Mouse (Mus musculus): ENCODE measurements around the gene Ahdc1. TPM values are rescaled to one million over a fixed set of nuclear protein-coding genes. Genes with fewer than 3 reads are reported as not detected.

The Ahdc1 gene
- polyA plus RNA-seq, 1 experiment from 2014 or later = 11.6 TPM

DNA sequence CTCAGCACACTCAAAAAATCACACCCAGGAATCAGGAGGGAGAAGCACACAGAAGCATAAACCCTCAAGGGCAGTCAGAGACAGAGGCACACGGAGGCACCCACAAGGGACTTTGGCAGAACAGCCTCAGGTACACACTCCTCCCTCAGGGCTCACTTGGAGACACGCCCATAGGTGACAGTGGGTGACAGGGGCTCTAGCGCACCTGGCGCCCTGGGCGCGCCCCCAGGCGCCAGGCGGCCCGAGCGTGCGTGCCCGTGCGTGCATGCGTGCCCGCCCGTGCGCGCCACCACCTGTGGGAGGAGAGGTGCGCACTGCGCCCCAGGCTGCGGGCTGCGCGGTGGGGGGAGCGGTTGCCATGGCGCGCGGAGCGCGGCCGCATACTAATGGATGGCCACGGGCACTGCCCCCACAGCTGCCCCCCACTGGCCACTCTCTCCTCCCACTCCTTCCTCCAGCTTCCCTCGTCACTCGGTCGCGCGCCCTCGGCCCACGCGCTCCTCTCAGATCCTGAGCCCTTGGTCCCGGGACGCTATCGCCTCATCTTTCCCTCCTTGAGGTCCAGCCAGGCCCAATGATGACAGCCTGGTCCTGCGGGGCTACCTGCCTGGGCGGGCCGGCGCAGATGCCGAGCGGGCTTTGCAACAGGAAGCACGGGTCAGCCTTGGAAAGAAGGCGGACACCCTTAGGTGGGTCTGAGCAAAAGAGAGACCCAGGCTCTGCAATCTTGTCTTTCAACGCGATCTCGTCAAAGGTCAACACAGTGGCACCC, 74.1 kb downstream of the Ahdc1 start:
- Histone ChIP-seq H3K36me3 (peaks cover 4% of the 10 kb centered on the region), H3K4me1 (replicated peaks) (peaks cover 78% of the 10 kb centered on the region), H3K27me3 (replicated peaks) (no peaks in the 10 kb centered on the region), H3K27ac (ENCODE audit: poor library complexity, severe bottlenecking) (peak overlapping the region; percentile 98), H3K4me3 (peak overlapping the region; percentile 45), H3K9ac (peak overlapping the region; percentile 79), H3K9me3 (replicated peaks) (no peaks in the 10 kb centered on the region), H3K4me2 (peak overlapping the region; percentile 94)
- under 1% methylated on average over 52 of the region's 53 CpGs for WGBS
- ATAC-seq (ENCODE audit: insufficient number of reproducible peaks, low FRiP score) = peak; percentile 34

DNA sequence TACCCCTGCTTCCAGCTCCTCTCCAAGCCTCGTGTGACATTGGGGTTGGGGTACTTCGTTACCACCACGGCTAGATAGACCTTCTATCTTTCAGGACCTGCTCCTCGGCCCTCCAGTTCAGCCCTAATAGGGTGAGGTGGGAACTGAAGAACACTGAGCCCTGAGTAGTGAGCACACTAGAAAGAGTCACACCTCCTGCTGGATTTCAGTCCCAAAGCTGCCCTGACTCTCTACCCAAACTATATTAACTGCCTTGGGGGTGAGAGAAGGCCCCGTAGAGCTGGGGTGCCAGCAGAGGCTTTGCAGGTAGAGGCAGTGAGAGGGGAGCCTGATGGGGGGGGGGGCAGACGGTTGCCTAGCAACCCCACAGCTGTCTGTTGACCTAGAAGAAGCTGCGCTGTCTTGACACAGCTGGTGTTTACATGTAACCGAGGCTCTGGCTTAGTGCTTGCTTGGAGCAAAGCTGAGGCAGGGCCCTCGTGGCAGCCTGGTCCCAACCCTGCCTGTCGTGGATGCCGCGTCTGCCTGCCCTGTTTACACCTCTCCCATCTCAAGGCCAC, 74.8 kb downstream of the Ahdc1 start:
- no peaks in the 10 kb centered on the region for H3K27me3 ChIP-seq (replicated peaks)
- no peaks in the 10 kb centered on the region for H3K36me3 ChIP-seq
- H3K4me3 ChIP-seq = peak overlapping the region; percentile 45
- H3K4me1 ChIP-seq (replicated peaks) = peaks cover 80% of the 10 kb centered on the region
- 20% methylated on average over 12 of the region's 12 CpGs for WGBS
- H3K9ac ChIP-seq = peak overlapping the region; percentile 79
- peak overlapping the region; percentile 94 for H3K4me2 ChIP-seq
- peak overlapping the region; percentile 98 for H3K27ac ChIP-seq (ENCODE audit: poor library complexity, severe bottlenecking)
- no peak for ATAC-seq (ENCODE audit: insufficient number of reproducible peaks, low FRiP score)
- H3K9me3 ChIP-seq (replicated peaks) = no peaks in the 10 kb centered on the region

DNA sequence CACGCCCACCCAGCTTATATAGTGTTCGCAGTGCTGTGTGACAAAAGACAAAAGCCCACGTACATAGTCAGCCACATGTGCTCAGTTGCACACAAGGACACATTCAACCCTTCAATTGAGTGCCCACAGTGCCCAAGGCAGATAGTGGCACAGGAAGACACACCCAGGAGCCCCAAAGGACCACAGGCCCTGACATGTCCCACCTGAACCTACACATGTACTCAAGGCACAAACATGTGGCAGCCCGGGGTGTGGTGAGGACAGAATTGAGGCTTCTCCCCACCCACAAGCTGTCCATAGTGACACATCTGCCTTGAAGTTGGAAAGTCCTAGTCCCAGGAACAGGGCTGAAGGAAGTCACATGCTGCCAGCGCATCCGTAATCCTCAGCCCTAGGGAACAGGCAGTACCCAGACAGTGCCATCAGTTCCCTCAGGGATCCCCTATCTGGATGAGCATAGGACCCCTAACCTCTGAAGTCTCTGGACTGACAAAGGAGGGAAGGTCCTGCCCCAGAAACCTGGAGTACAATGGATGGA, 76.2 kb downstream of the Ahdc1 start:
- peak overlapping the region; percentile 60 for H3K9ac ChIP-seq
- WGBS = 79% methylated on average over 6 of the region's 6 CpGs
- peak overlapping the region; percentile 37 for H3K4me2 ChIP-seq

GRCm38 (mm10) chr4:133087835-133088234, 76.8 kb downstream of the Ahdc1 start:
- H3K9ac ChIP-seq = peak overlapping the region; percentile 60

More for the DNA sequence above, 76.2 kb downstream of the Ahdc1 start:
- Histone ChIP-seq H3K36me3 (no peaks in the 10 kb centered on the region), H3K27me3 (replicated peaks) (no peaks in the 10 kb centered on the region), H3K4me1 (replicated peaks) (peaks cover 86% of the 10 kb centered on the region), H3K27ac (ENCODE audit: poor library complexity, severe bottlenecking) (peak overlapping the region; percentile 98), H3K4me3 (no peak overlapping the region), H3K9me3 (replicated peaks) (no peaks in the 10 kb centered on the region)
- ATAC-seq (ENCODE audit: insufficient number of reproducible peaks, low FRiP score) = no peak

DNA sequence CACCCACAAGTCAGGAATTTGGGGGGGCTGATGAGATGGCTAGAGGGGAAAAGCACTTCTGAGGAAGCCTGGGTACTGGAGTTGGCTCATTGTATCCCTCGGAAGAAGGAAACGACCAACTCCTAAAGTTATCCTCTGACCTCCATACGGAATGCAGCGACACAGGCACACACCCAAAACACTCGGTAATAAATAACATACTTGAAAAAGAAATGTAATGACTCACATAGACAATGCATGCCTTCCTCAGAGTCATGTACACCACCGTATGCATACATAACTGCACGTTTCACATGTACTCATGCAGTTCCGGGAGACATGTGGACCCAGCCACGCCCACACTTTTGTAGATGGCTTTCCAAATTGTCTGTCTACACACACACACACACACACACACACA, 78.3 kb downstream of the Ahdc1 start:
- ATAC-seq (ENCODE audit: insufficient number of reproducible peaks, low FRiP score) = no peak
- H3K4me1 ChIP-seq (replicated peaks) = peaks cover 97% of the 10 kb centered on the region
- no peak overlapping the region for H3K4me2 ChIP-seq
- peak overlapping the region; percentile 96 for H3K27ac ChIP-seq (ENCODE audit: poor library complexity, severe bottlenecking)
- 74% methylated on average over 9 of the region's 9 CpGs for WGBS
- no peaks in the 10 kb centered on the region for H3K27me3 ChIP-seq (replicated peaks)
- no peak overlapping the region for H3K9ac ChIP-seq
- H3K4me3 ChIP-seq = no peak overlapping the region
- no peaks in the 10 kb centered on the region for H3K9me3 ChIP-seq (replicated peaks)
- H3K36me3 ChIP-seq = no peaks in the 10 kb centered on the region

More at GRCm38 (mm10) chr4:133087835-133088234, 76.8 kb downstream of the Ahdc1 start:
- Histone ChIP-seq H3K4me1 (replicated peaks) (peaks cover 92% of the 10 kb centered on the region), H3K4me2 (peak overlapping the region; percentile 37), H3K27ac (ENCODE audit: poor library complexity, severe bottlenecking) (peak overlapping the region; percentile 98), H3K9me3 (replicated peaks) (no peaks in the 10 kb centered on the region), H3K4me3 (no peak overlapping the region), H3K36me3 (no peaks in the 10 kb centered on the region), H3K27me3 (replicated peaks) (no peaks in the 10 kb centered on the region)
- peak; percentile 33; the same call in 1 of the 2 replicates for ATAC-seq (ENCODE audit: insufficient number of reproducible peaks, low FRiP score)
- WGBS = 8% methylated on average over 8 of the region's 8 CpGs

DNA sequence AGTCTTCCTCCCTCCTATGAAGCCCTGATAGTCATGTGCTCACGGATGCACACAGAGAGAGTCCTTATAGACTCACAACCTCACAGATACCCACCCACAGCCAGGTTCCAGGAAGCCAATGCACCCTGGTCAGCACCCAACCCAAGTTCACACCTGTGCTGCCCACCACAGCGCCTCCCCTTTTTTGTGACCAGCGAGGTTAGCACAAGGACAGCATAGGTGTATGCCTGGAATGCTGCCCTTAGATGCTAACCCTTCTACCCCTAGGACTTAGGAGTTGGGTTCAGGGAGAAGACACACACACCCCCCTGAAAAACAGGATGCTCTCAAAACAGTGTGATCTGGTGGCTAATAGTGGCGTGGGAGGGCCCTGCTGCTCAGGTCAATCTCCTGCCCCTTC, 78.7 kb downstream of the Ahdc1 start:
- H3K4me2 ChIP-seq = peak overlapping the region; percentile 39; the same call in 1 of the 2 replicates
- ATAC-seq (ENCODE audit: insufficient number of reproducible peaks, low FRiP score) = no peak
- H3K4me1 ChIP-seq (replicated peaks) = peaks cover 97% of the 10 kb centered on the region
- peak overlapping the region; percentile 47; the same call in 1 of the 2 replicates for H3K9ac ChIP-seq
- H3K27me3 ChIP-seq (replicated peaks) = no peaks in the 10 kb centered on the region
- 71% methylated on average over 4 of the region's 4 CpGs for WGBS
- peak overlapping the region; percentile 96 for H3K27ac ChIP-seq (ENCODE audit: poor library complexity, severe bottlenecking)
- H3K4me3 ChIP-seq = no peak overlapping the region
- H3K9me3 ChIP-seq (replicated peaks) = no peaks in the 10 kb centered on the region
- H3K36me3 ChIP-seq = no peaks in the 10 kb centered on the region

- peaks cover 97% of the 10 kb centered on the region for H3K4me1 ChIP-seq (replicated peaks)
- no peaks in the 10 kb centered on the region for H3K36me3 ChIP-seq
- H3K4me2 ChIP-seq = peak overlapping the region; percentile 39
- H3K27ac ChIP-seq (ENCODE audit: poor library complexity, severe bottlenecking) = peak overlapping the region; percentile 96
- H3K4me3 ChIP-seq = no peak overlapping the region
- H3K9ac ChIP-seq = peak overlapping the region; percentile 47
- ATAC-seq (ENCODE audit: insufficient number of reproducible peaks, low FRiP score) = peak; percentile 2; the same call in 1 of the 2 replicates
- H3K9me3 ChIP-seq (replicated peaks) = no peaks in the 10 kb centered on the region
- no peaks in the 10 kb centered on the region for H3K27me3 ChIP-seq (replicated peaks)
- 25% methylated on average over 8 of the region's 8 CpGs for WGBS
These were observed 79.2 kb downstream of the Ahdc1 start for GRCm38 (mm10) chr4:133090276-133090719.

DNA sequence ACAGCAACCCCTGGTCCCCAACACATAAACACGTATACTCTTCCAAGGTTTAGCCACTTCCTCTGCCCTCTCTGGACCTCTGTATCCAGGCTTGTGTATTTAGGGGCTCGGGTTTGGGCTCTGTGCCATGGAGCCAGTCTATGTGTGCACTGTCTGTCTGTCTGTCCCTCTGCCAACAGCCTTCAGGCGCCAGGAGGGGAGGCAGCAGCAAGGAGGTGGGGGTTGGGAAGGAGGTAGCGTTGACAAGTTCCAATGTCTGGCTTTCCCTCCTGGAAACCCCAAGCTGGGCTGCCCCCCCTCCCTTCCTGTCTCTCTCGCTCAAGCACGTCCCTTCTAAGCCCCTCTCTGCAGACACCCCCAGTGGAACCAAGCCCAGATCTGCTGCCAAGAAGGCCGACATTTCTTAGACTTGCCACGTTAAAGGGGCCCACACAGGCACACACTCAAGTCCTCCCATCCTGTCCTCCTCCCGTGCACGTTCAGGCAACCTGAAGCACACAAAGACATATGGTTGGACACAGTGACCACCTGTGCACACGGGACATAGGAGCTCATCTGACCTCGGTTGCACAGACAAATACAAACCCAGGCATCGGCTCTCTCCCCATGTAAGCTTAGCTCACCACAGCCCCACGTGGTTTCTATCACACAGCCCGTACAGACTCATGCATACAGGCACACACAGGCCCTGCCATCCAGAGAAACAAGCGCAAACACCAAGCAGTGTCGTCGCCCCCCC, 79.8 kb downstream of the Ahdc1 start:
- H3K9me3 ChIP-seq (replicated peaks) = no peaks in the 10 kb centered on the region
- no peak overlapping the region for H3K4me3 ChIP-seq
- H3K27me3 ChIP-seq (replicated peaks) = no peaks in the 10 kb centered on the region
- ATAC-seq (ENCODE audit: insufficient number of reproducible peaks, low FRiP score) = peak; percentile 63
- WGBS = 10% methylated on average over 18 of the region's 18 CpGs
- H3K36me3 ChIP-seq = no peaks in the 10 kb centered on the region
- peak overlapping the region; percentile 39 for H3K4me2 ChIP-seq
- peak overlapping the region; percentile 47 for H3K9ac ChIP-seq
- H3K27ac ChIP-seq (ENCODE audit: poor library complexity, severe bottlenecking) = peak overlapping the region; percentile 96
- H3K4me1 ChIP-seq (replicated peaks) = peaks cover 96% of the 10 kb centered on the region

- Histone ChIP-seq H3K4me3 (no peak overlapping the region), H3K4me2 (peak overlapping the region; percentile 39), H3K27ac (ENCODE audit: poor library complexity, severe bottlenecking) (peak overlapping the region; percentile 96), H3K27me3 (replicated peaks) (no peaks in the 10 kb centered on the region), H3K9me3 (replicated peaks) (no peaks in the 10 kb centered on the region), H3K9ac (peak overlapping the region; percentile 32; the same call in 1 of the 2 replicates), H3K36me3 (no peaks in the 10 kb centered on the region), H3K4me1 (replicated peaks) (peaks cover 91% of the 10 kb centered on the region)
- 42% methylated on average over 4 of the region's 4 CpGs for WGBS
- ATAC-seq (ENCODE audit: insufficient number of reproducible peaks, low FRiP score) = no peak
These were observed 80.4 kb downstream of the Ahdc1 start for GRCm38 (mm10) chr4:133091459-133091785.

- Histone ChIP-seq H3K36me3 (no peaks in the 10 kb centered on the region), H3K4me1 (replicated peaks) (peaks cover 80% of the 10 kb centered on the region), H3K4me2 (peak overlapping the region; percentile 58), H3K27me3 (replicated peaks) (no peaks in the 10 kb centered on the region), H3K9me3 (replicated peaks) (no peaks in the 10 kb centered on the region), H3K9ac (peak overlapping the region; percentile 63), H3K27ac (ENCODE audit: poor library complexity, severe bottlenecking) (peak overlapping the region; percentile 96), H3K4me3 (peak overlapping the region; percentile 25; the same call in 1 of the 2 replicates)
- WGBS = 4% methylated on average over 18 of the region's 18 CpGs
- ATAC-seq (ENCODE audit: insufficient number of reproducible peaks, low FRiP score) = 0 out of 2 replicates have a peak, but pooled peaks have one; percentile 10
These were observed 81.4 kb downstream of the Ahdc1 start for GRCm38 (mm10) chr4:133092453-133092901.

Data from heart, embryonic 12.5 days (tissue).